Mouse (Mus musculus) embryonic facial prominence, embryonic 12.5 days (tissue): ENCODE measurements around the gene Dpm1. TPM values are rescaled to one million over a fixed set of nuclear protein-coding genes. Genes with fewer than 3 reads are reported as not detected.
A peak's percentile ranks its signal among the peaks of the same experiment; 100 is the strongest.

ENCODE experiments used
- ATAC-seq: fragments of 200-750 bp; cut with Nextera tagmentation; 2 replicates; pipeline ENCODE4 v1.8.0; 2017; ENCODE audit not compliant: insufficient number of reproducible peaks, insufficient read depth, low FRiP score, low TSS enrichment
- H3K27ac ChIP-seq: fragments of 300-500 bp; sonication (generic); 2 replicates; pipeline ENCODE4 v1.5.1; 2016; ENCODE audit warnings: mild to moderate bottlenecking
- H3K27me3 ChIP-seq: fragments of 300-500 bp; sonication (generic); 2 replicates; pipeline ENCODE4 v1.6.1; 2016; ENCODE audit warnings: mild to moderate bottlenecking, moderate library complexity
- H3K36me3 ChIP-seq: fragments of 300-500 bp; sonication (generic); 2 replicates; pipeline ENCODE4 v1.6.1; 2016; ENCODE audit warnings: mild to moderate bottlenecking
- H3K4me1 ChIP-seq: fragments of 300-500 bp; sonication (generic); 2 replicates; pipeline ENCODE4 v1.6.1; 2016
- H3K4me2 ChIP-seq: fragments of 300-500 bp; sonication (generic); replicated peaks from 2 replicates; pipeline ENCODE4 v1.6.1; 2016; ENCODE audit warnings: mild to moderate bottlenecking, moderate library complexity
- H3K4me3 ChIP-seq: fragments of 300-500 bp; sonication (generic); 2 replicates; pipeline ENCODE4 v1.5.1; 2016; ENCODE audit warnings: mild to moderate bottlenecking
- H3K9ac ChIP-seq: fragments of 300-500 bp; sonication (generic); 2 replicates; pipeline ENCODE4 v1.6.1; 2016; ENCODE audit warnings: mild to moderate bottlenecking, moderate library complexity
- H3K9me3 ChIP-seq: fragments of 300-500 bp; sonication (generic); 2 replicates; pipeline ENCODE4 v1.6.1; 2016; ENCODE audit warnings: mild to moderate bottlenecking, moderate library complexity
- WGBS: fragments of 180-500 bp; shearing (Covaris S2); methylation state at CpG from one replicate; pipeline ENCODE4 v1.1.7; 2016; 5-methylcytosine and 5-hydroxymethylcytosine counted together
- polyA plus RNA-seq: library from polyadenylated mRNA; unstranded; fragments of >200 nt; fragmentation: Nextera tagmentation; extraction: Ambion mirVana; gene quantifications from 2 replicates; pipeline ENCODE4 v1.2.1, GENCODE M21; 2016

Gene Dpm1
- polyA plus RNA-seq, 1 experiment from 2014 or later, result 93.1 TPM

DNA sequence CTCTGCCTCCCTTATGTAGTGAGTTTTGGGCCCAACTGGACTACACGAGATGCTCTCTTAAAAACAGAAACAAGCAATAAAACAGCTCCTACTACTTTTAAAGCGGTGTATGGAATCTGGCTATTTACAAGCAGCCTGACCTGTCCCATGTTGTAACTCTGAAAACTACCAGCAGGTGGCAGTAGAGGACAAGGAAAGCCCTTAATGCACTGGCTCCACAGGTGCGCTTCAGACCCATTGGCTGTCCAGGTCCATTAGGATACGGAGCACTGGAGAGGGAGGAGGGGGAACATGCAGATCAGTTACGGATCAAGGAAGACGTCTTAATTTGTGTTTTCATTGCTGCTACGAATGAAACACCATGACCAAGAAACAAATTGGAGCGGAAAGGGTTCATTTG lies 19.9 kb upstream of the Dpm1 start:
- H3K9me3 ChIP-seq, result no peaks in the 10 kb centered on the region
- no peak overlapping the region for H3K4me3 ChIP-seq
- H3K4me1 ChIP-seq, result no peaks in the 10 kb centered on the region
- no peaks in the 10 kb centered on the region for H3K36me3 ChIP-seq
- no peak for ATAC-seq
- WGBS, result 20% methylated on average over 8 of the region's 8 CpGs
- H3K27me3 ChIP-seq, result no peaks in the 10 kb centered on the region
- no peak overlapping the region for H3K27ac ChIP-seq
- no peak overlapping the region for H3K4me2 ChIP-seq
- H3K9ac ChIP-seq, result no peak overlapping the region

DNA sequence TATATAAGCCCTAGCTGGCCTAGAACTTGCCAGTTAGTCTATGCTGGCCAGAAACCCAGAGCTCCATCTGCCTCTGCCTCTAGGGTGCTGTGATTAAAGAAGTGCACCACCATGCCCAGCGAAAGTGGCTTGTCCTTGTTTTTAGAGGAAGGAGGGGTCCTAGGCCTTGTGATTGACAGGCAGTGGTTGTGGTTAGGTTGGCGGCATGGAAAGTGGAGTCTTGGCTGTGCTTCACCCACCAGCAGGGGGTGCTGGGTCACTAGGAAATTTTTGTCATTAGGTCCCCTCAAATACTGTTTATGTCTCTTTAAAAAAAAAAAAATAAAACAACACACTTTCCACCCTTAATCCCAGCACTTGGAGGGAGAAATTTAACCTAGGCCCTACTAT lies 18.5 kb upstream of the Dpm1 start:
- Histone ChIP-seq H3K4me3 (no peak overlapping the region), H3K4me2 (no peak overlapping the region), H3K9ac (no peak overlapping the region), H3K36me3 (no peaks in the 10 kb centered on the region), H3K9me3 (no peaks in the 10 kb centered on the region), H3K27ac (no peak overlapping the region), H3K27me3 (no peaks in the 10 kb centered on the region), H3K4me1 (no peaks in the 10 kb centered on the region)
- 10% methylated on average over 2 of the region's 2 CpGs for WGBS
- ATAC-seq, result no peak

DNA sequence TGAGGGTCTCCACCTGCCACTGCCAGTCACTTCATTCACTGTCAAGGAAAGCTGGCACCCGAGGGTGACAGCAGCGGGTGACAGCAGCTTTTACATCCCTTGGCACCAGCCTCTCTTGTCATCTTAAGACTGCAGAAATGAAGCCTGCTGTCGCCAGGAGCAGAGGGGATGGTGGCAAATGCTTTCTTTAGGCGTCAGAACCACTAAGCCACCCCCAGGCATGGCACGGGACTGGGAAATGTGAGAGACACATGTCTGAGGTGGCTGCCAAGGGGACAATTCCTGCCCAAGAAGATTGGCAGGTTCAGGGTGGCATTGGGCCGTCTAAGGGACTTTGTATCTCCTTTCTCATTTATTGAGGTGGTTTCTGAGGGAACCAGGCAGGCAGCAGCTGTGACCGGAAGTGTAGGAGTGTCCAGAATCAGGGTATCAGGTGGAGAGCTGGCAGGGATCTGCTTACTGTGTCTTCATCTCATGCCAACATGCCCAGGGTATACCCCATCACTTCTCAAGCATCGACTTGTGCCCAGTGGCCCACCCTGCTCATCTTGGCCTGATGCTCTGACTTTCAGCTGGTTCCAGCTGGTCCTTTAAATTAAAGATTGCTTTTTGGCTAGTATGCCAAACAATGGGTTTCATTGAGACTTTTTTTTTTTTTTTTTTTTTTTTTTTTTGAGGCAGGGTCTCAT lies 17.9 kb upstream of the Dpm1 start:
- H3K9me3 ChIP-seq, result no peaks in the 10 kb centered on the region
- H3K4me2 ChIP-seq, result no peak overlapping the region
- H3K9ac ChIP-seq, result no peak overlapping the region
- ATAC-seq, result no peak
- no peak overlapping the region for H3K4me3 ChIP-seq
- H3K27ac ChIP-seq, result no peak overlapping the region
- no peaks in the 10 kb centered on the region for H3K36me3 ChIP-seq
- H3K4me1 ChIP-seq, result no peaks in the 10 kb centered on the region
- WGBS, result 76% methylated on average over 8 of the region's 8 CpGs
- no peaks in the 10 kb centered on the region for H3K27me3 ChIP-seq

DNA sequence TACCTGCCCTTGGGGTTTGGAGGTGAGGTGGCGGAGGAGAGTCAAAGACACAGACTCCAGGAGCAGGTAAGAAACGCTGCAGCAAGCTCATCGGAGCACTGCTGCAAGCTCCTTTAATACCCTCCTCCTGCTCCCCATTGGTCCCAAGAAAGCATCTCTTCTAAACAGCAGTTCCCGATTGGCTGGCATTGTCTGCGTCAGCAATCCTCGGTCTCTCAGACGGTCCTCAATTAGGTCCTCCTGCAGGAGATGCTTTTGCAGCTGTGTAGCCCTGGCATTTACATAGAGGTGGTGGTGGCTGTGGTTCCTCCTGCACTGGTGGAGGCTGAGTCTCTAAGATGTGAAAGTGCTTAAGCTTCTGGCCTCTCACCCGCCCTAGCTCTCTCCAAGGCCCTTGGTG lies 15.2 kb upstream of the Dpm1 start:
- Histone ChIP-seq H3K36me3 (no peaks in the 10 kb centered on the region), H3K4me1 (no peaks in the 10 kb centered on the region), H3K27me3 (no peaks in the 10 kb centered on the region), H3K4me3 (no peak overlapping the region), H3K4me2 (no peak overlapping the region), H3K9me3 (no peaks in the 10 kb centered on the region), H3K27ac (no peak overlapping the region), H3K9ac (no peak overlapping the region)
- WGBS, result 30% methylated on average over 8 of the region's 8 CpGs
- ATAC-seq, result no peak

DNA sequence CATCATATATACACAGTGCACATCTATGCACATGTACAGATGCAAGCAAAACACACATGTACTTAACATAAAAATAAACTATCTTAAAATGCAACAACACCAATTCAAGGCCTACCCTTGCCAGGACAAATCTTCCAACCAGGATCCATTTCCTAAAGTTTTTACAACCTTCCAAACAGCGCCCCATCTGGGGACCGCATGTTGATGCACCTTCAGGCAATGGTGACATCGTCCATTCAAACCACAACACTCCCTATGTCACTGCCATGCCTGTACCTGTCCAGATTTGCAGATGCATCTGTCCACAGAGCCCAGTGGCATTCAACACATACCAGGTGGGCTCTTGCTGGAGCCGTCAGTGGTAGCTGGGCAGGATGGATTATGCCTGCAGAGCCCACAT lies 12.9 kb upstream of the Dpm1 start:
- no peaks in the 10 kb centered on the region for H3K36me3 ChIP-seq
- no peaks in the 10 kb centered on the region for H3K27me3 ChIP-seq
- no peaks in the 10 kb centered on the region for H3K4me1 ChIP-seq
- no peak overlapping the region for H3K27ac ChIP-seq
- WGBS, result 74% methylated on average over 4 of the region's 4 CpGs
- H3K9me3 ChIP-seq, result no peaks in the 10 kb centered on the region
- H3K4me3 ChIP-seq, result no peak overlapping the region
- ATAC-seq, result no peak
- H3K4me2 ChIP-seq, result no peak overlapping the region
- no peak overlapping the region for H3K9ac ChIP-seq

DNA sequence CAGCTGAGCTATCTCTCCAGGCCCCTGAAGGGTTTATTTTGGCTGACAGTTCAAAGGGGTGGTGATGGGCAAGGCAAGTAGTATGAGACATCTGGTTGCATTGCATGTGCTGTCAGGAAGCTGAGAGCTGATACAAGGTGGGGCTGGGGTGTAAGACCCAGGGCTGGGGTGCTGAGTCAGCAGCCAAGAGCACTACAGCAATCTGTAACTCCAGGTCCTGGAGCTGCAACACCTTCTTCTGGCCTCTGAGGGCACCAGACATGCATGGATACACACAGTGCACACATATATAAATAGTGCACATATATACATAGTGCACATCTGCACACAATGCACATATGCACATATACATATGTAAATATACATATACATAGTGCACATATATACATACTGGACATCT lies 12.4 kb upstream of the Dpm1 start:
- no peak overlapping the region for H3K27ac ChIP-seq
- no peak overlapping the region for H3K4me2 ChIP-seq
- ATAC-seq, result no peak
- no peak overlapping the region for H3K4me3 ChIP-seq
- no peaks in the 10 kb centered on the region for H3K4me1 ChIP-seq
- H3K9me3 ChIP-seq, result no peaks in the 10 kb centered on the region
- H3K27me3 ChIP-seq, result no peaks in the 10 kb centered on the region
- no peak overlapping the region for H3K9ac ChIP-seq
- no peaks in the 10 kb centered on the region for H3K36me3 ChIP-seq

DNA sequence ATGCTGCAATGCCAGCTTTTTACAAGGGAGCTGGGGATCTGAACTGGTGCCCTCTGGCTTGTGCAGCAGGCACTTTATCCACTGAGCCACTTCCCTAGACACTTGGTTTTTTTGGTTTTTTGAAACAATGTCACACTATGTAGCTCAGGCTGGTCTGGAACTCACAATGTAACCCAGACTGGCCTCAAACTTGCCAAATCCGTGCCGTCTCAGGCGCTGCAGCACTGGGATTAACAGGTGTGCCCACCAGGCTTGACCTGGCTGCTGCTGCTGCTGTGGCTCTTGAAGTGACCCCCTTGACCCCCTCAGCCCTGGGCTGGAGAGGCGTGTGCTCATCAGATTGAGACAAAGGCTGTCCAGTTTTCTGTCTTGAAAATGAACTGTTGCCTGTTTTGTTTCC lies 7.9 kb upstream of the Dpm1 start:
- Histone ChIP-seq H3K27ac (no peak overlapping the region), H3K4me1 (no peaks in the 10 kb centered on the region), H3K4me2 (no peak overlapping the region), H3K36me3 (peaks cover 10% of the 10 kb centered on the region), H3K9me3 (no peaks in the 10 kb centered on the region), H3K27me3 (no peaks in the 10 kb centered on the region), H3K9ac (no peak overlapping the region), H3K4me3 (no peak overlapping the region)
- no peak for ATAC-seq
- 83% methylated on average over 4 of the region's 4 CpGs for WGBS

DNA sequence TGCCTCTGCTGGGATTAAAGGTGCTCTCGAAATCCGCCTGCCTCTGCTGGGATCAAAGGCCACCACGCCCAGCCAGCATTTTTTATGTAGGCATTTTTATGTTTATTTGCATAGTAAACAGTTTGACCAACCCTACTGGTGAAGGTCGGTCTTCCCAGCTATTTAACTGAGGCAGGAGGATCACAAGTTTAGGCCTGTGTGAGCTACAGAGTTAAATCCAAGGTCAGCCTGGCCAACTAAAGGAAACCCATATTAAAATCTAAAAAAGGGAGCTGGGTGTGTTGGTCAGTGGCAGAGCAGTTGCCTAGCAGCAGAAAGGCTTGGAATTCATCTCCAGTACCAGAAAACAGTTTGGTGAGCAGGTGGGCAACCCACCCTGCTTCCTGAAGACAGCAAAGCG lies 2.9 kb upstream of the Dpm1 start:
- Histone ChIP-seq H3K27ac (no peak overlapping the region), H3K4me3 (no peak overlapping the region), H3K9me3 (no peaks in the 10 kb centered on the region), H3K9ac (no peak overlapping the region), H3K36me3 (peaks cover 11% of the 10 kb centered on the region), H3K4me2 (no peak overlapping the region), H3K4me1 (peaks cover 25% of the 10 kb centered on the region), H3K27me3 (no peaks in the 10 kb centered on the region)
- 95% methylated on average over 5 of the region's 5 CpGs for WGBS
- no peak for ATAC-seq

DNA sequence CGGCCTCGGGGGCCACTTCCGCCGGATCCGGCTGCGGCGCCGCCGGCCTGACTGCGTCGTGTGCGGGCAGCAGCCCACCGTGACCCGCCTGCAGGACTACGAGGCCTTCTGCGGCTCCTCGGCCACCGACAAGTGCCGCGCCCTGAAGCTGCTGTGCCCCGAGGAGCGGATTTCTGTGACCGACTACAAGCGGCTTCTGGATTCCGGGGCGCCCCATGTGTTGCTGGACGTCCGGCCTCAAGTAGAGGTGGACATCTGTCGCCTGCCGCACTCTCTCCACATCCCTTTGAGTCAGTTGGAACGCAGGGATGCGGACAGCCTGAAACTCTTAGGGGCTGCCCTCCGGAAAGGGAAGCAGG lies 1.1 kb upstream of the Dpm1 start:
- Histone ChIP-seq H3K9ac (peak overlapping the region; percentile 94), H3K4me2 (peak overlapping the region; percentile 100), H3K9me3 (no peaks in the 10 kb centered on the region), H3K27ac (no peak overlapping the region), H3K36me3 (peaks cover 14% of the 10 kb centered on the region), H3K4me3 (peak overlapping the region; percentile 99), H3K27me3 (no peaks in the 10 kb centered on the region), H3K4me1 (peaks cover 25% of the 10 kb centered on the region)
- 57% methylated on average over 33 of the region's 33 CpGs for WGBS
- no peak for ATAC-seq

DNA sequence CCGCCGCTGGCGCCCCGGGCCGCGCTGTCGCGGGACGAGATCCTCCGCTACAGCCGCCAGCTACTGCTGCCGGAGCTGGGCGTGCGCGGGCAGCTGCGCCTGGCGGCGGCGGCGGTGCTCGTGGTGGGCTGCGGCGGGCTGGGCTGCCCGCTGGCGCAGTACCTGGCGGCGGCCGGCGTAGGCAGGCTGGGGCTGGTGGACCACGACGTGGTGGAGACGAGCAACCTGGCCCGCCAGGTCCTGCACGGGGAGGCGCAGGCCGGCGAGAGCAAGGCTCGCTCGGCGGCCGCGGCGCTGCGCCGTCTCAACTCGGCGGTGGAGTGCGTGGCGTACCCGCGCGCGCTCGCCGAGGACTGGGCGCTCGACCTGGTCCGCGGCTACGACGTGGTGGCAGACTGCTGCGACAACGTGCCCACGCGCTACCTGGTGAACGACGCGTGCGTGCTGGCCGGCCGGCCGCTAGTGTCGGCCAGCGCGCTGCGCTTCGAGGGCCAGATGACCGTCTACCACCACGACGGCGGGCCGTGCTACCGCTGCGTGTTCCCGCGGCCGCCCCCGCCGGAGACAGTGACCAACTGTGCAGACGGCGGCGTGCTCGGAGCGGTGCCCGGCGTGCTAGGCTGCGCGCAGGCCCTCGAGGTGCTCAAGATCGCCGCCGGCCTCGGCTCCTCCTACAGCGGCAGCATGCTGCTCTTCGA lies 531 bp upstream of the Dpm1 start:
- peak overlapping the region; percentile 100 for H3K4me2 ChIP-seq
- peak overlapping the region; percentile 94 for H3K9ac ChIP-seq
- no peaks in the 10 kb centered on the region for H3K27me3 ChIP-seq
- peak overlapping the region; percentile 93 for H3K27ac ChIP-seq
- H3K36me3 ChIP-seq, result peaks cover 20% of the 10 kb centered on the region
- H3K4me3 ChIP-seq, result peak overlapping the region; percentile 99
- WGBS, result 3% methylated on average over 78 of the region's 105 CpGs
- H3K9me3 ChIP-seq, result no peaks in the 10 kb centered on the region
- peak; percentile 26; the same call in 1 of the 2 replicates for ATAC-seq
- H3K4me1 ChIP-seq, result peaks cover 25% of the 10 kb centered on the region

DNA sequence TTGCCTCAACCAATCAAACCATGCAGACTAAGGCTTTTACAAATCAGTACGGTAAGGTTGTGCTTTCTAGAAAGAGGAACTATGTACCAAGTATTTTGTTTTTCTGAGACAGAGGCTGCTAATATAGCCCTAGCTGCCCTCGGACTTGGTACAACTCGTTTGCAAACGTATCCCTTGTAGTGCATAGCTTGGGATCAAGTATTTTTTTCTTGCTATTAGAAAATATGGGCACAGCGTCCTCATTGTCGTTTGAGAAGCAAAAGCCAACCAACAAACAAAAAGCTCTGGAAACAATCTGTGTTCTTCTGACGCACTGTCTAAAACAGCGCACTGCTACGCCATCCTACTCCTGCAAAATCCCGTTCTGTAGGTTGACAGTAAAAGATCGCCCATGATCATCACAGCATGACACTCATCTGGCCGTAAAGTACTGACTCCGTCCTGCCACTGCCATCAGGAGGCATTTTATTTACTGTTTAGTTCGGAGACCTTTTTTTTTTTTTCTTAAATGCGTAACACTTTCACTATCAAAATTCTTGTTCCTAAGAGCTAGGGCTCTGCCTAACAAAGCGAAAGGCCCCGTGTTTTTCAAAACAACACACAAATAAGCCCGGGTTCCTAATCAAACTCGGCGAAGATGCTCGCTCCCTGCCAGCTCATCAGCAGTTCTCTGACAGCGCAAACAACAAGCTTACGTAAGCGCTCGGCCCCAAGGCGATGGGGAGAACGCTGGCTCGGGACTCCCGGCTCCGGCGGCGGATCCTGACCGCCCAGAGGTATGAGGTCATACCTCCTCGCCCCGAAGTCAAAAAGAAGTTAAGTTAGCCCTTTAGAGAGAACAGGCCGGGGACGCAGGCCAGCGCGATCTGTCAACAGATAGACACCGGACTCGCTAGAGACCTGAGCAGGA lies 1.0 kb downstream of the Dpm1 start:
- WGBS, result 19% methylated on average over 39 of the region's 41 CpGs
- Histone ChIP-seq H3K27me3 (no peaks in the 10 kb centered on the region), H3K9ac (peak overlapping the region; percentile 94), H3K9me3 (no peaks in the 10 kb centered on the region), H3K4me2 (peak overlapping the region; percentile 100), H3K36me3 (peaks cover 35% of the 10 kb centered on the region), H3K4me3 (peak overlapping the region; percentile 99), H3K27ac (peak overlapping the region; percentile 93), H3K4me1 (peaks cover 25% of the 10 kb centered on the region)
- ATAC-seq, result no peak

DNA sequence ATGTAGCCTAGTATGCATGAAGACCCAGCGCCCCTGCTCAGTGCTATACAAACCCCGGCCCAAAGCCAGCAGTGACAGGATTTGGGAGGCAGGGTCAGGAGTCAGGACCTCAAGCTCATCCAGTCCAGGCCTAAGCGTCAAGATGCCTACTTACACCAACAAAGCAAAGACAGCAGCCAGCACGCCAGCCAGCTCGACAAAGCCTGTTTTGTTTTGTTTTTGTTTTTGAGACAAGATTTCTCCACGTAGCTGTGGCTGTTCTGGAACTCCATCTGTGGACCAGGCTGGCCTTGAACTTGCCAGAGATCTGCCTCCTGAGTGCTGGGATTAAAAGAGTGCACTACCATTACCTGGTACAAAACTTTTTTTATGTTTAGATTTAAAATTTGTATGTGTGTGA lies 7.1 kb downstream of the Dpm1 start:
- Histone ChIP-seq H3K27ac (no peak overlapping the region), H3K9me3 (no peaks in the 10 kb centered on the region), H3K9ac (no peak overlapping the region), H3K4me3 (no peak overlapping the region), H3K36me3 (peaks cover 74% of the 10 kb centered on the region), H3K27me3 (no peaks in the 10 kb centered on the region), H3K4me2 (no peak overlapping the region), H3K4me1 (peaks cover under 1% of the 10 kb centered on the region)
- ATAC-seq, result no peak
- 83% methylated on average over 6 of the region's 6 CpGs for WGBS
